Mouse (Mus musculus) frontal cortex, postnatal 36 days (tissue): ENCODE measurements around the gene Ube2ql1.
A peak's percentile ranks its signal among the peaks of the same experiment; 100 is the strongest.

Experiments
- DNase-seq, 2 experiments: peaks; one replicate each; pipeline ENCODE4 v3.0.0; 2022; ENCODE audit warnings: low spot score in 2 of 2

Ube2ql1 gene

GRCm38 (mm10) chr13:69708236-69708635 is 31.5 kb downstream of the Ube2ql1 start:
- peak in 1 of 2 experiments; percentile 59 for DNase-seq

DNA sequence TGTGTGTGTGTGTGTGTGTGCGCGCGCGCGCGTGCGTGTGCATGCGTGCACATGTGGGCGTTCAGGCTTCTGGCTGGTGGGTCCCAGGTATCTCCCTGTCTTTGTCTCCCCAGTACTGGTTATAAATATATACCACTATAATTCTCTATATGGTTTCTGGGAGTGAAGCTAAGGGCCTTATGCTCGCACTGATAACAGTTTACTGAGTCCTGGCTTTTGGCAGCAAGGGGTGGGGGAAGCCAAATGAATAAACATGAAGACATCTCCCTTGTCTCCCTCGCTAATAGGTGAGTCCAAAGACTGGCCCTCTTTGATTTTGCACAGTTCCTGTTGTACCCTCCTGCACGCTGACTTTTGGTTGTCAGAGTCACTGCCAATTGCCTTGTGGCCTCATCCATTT is 32.2 kb downstream of the Ube2ql1 start:
- DNase-seq, result no peak

GRCm38 (mm10) chr13:69706919-69707318 is 32.8 kb downstream of the Ube2ql1 start:
- no peak for DNase-seq

GRCm38 (mm10) chr13:69703505-69703904 is 36.2 kb downstream of the Ube2ql1 start:
- no peak for DNase-seq

- DNase-seq, result no peak
Observed at GRCm38 (mm10) chr13:69701397-69701796, 38.3 kb downstream of the Ube2ql1 start.

GRCm38 (mm10) chr13:69700827-69701226 is 38.9 kb downstream of the Ube2ql1 start:
- DNase-seq, result no peak

DNA sequence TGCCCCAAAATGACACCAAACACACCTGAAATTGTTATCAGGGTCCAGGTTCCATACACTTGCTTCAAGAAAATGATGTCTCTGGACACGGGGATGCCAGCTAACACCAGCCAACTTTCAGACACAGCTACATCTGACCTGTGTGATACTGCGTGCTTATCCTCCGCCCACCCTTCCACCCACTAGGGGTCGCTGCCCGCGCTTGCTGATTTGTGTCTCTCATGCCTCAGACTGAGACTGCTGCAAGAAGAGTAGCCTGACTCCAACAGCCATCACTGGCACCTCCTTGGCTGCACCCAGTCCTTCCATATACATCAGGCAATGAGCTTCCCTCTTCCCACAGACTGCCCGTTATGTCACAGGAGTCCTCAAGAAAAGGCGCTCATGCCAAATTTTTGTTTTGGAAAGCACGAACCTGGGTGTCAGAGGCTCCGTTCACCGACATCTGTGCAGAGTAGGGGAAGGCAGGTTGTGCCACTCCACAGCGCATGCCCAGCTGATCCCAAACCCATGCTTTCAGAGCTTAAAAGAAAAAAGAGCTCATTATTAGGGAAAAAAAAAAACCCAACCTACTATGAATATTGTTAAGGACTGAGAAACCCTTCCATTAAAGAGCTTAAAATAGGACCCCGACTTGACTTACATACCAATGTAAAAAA is 43.2 kb downstream of the Ube2ql1 start:
- DNase-seq, result peak; percentile 88 to 91

DNA sequence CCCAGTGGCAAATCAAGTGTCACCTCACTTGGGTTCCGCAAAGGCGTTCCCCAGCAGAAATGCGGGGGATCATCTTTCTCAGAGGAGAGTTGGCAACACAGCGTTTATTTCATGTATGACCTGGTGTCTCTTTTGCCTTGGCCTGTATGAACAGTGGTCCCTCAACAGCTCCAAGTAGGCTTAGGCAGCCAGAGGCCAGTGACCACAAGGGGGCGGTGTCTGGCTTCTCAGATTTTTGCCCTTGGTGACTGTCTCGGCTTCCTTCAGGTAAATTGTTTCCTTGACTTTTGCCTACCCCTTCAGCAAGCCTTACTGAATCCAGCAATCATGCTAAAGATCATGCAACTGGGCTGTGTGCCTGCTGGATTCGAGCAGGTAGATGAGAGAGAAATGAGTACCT is 48.6 kb downstream of the Ube2ql1 start:
- peak; percentile 72 to 80 for DNase-seq

DNA sequence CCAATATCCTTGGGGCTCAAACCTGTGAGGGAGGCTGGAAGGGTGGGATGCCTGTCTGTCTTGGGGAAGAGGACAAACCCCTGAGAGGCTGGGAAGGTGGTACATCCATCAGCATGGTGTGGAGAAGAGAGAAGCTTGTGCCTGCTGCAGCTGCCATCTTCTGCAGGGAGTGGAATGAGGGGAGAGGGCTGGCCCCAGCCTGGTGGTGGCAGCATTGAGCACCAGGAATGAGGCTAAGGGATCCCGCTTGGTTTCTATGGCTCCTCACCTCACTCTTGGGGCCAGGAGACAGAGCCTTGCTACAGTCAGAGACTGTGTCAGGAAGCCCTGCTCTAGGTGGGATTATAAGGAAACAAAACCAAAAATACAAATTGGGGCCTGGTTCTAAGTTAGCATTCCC is 52.7 kb downstream of the Ube2ql1 start:
- DNase-seq, result no peak

- no peak for DNase-seq
Observed at GRCm38 (mm10) chr13:69685406-69685818, 54.3 kb downstream of the Ube2ql1 start.

GRCm38 (mm10) chr13:69673921-69674618 is 65.6 kb downstream of the Ube2ql1 start:
- DNase-seq, result no peak

GRCm38 (mm10) chr13:69673197-69673920 is 66.3 kb downstream of the Ube2ql1 start:
- DNase-seq, result no peak

DNA sequence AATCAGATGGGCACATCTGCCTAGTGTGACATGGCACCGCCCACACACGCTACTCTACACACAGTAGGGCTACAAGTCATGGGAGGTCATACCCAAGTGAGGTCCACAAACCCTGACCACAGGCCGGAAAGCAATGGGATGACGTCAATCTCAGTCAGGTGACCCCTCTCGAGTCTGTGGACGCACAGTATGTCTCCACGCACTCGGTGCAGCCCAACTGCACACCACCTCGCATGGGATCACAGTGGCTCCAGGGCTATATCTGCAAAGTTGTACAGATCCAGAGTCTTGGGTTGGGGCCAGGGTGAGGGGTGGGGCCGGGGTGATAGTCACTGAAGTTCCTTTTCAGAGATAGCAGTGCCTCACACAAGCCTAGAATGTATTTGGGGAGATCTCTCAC is 67.1 kb downstream of the Ube2ql1 start:
- no peak for DNase-seq

GRCm38 (mm10) chr13:69672121-69672520 is 67.6 kb downstream of the Ube2ql1 start:
- no peak for DNase-seq

DNA sequence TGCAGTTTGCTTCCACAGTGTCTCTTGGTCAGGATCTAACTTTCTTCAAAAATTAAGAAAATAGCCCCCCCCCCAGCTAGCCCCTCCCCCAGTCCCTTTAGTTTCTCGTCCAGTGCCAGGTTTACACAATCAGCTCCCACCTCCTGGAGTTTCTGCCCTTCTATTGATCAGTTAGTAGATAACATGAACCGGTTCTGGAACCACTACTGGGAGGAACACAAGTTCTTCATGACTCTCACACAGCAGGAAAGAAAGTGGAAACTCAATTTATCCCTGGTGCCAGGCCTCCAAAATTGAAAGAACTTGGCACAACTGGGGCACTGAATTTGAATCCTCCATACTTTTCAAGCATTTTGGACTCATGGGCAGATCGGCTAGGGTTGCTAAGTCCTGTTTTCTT is 85.2 kb downstream of the Ube2ql1 start:
- DNase-seq, result no peak
